Mouse (Mus musculus) midbrain, embryonic 11.5 days (tissue): ENCODE data around the gene Kel. TPM values are rescaled to one million over a fixed set of nuclear protein-coding genes. Genes with fewer than 3 reads are reported as not detected.
A peak's percentile ranks its signal among the peaks of the same experiment; 100 is the strongest.

Source experiments
- ATAC-seq: fragments of 200-750 bp; cut with Nextera tagmentation; 2 replicates; pipeline ENCODE4 v1.8.0; 2017; ENCODE audit warnings: moderate TSS enrichment, moderate library complexity; ENCODE audit not compliant: low FRiP score
- DNase-seq: peaks from one replicate; pipeline ENCODE4 v3.0.0; 2015; ENCODE audit warnings: low spot score; ENCODE audit errors: missing footprints
- H3K27ac ChIP-seq: fragments of 300-500 bp; sonication (generic); 2 replicates; pipeline ENCODE4 v1.5.1; 2014; ENCODE audit warnings: low read depth, low read length
- H3K27me3 ChIP-seq: fragments of 300-500 bp; sonication (generic); 2 replicates; pipeline ENCODE4 v1.6.1; 2014; ENCODE audit warnings: mild to moderate bottlenecking, low read length, moderate library complexity, mixed read lengths; ENCODE audit not compliant: control insufficient read depth, insufficient read depth
- H3K36me3 ChIP-seq: fragments of 300-500 bp; sonication (generic); 2 replicates; pipeline ENCODE4 v1.6.1; 2014; ENCODE audit warnings: mild to moderate bottlenecking, low read length, moderate library complexity, mixed read lengths; ENCODE audit not compliant: control insufficient read depth, insufficient read depth
- H3K4me1 ChIP-seq: fragments of 300-500 bp; sonication (generic); 2 replicates; pipeline ENCODE4 v1.6.1; 2014; ENCODE audit warnings: low read length; ENCODE audit not compliant: control insufficient read depth, insufficient read depth
- H3K4me2 ChIP-seq: fragments of 300-500 bp; sonication (generic); 2 replicates; pipeline ENCODE4 v1.6.1; 2014; ENCODE audit warnings: mild to moderate bottlenecking, moderate library complexity
- H3K4me3 ChIP-seq: fragments of 300-500 bp; sonication (generic); 2 replicates; pipeline ENCODE4 v1.5.1; 2014; ENCODE audit warnings: low read depth, low read length
- H3K9ac ChIP-seq: fragments of 300-500 bp; sonication (generic); 2 replicates; pipeline ENCODE4 v1.6.1; 2014; ENCODE audit warnings: low read length
- H3K9me3 ChIP-seq: fragments of 300-500 bp; sonication (generic); 2 replicates; pipeline ENCODE4 v1.6.1; 2016; ENCODE audit warnings: low read length; ENCODE audit not compliant: control insufficient read depth
- WGBS: fragments of 180-500 bp; shearing (Covaris S2); extraction: QIAGEN DNeasy Blood & Tissue Kit; methylation state at CpG from one replicate; pipeline ENCODE4 v1.1.7; 2014; 5-methylcytosine and 5-hydroxymethylcytosine counted together
- polyA plus RNA-seq: library from polyadenylated mRNA; unstranded; fragments of >200 nt; fragmentation: Nextera tagmentation; extraction: Ambion mirVana; gene quantifications from 2 replicates; pipeline ENCODE4 v1.2.1, GENCODE M21; 2014

The Kel gene
- polyA plus RNA-seq, 1 experiment from 2014 or later = 11.7 TPM

GRCm38 (mm10) chr6:41662320-41662719 is 41.8 kb downstream of the Kel start:
- H3K9ac ChIP-seq = no peak overlapping the region
- H3K4me2 ChIP-seq = no peak overlapping the region
- no peak overlapping the region for H3K4me3 ChIP-seq
- ATAC-seq (no peak), DNase-seq (no peak)
- H3K27me3 ChIP-seq = no peaks in the 10 kb centered on the region
- H3K36me3 ChIP-seq = no peaks in the 10 kb centered on the region
- no peak overlapping the region for H3K27ac ChIP-seq
- no peaks in the 10 kb centered on the region for H3K9me3 ChIP-seq
- 59% methylated on average over 2 of the region's 2 CpGs for WGBS
- no peaks in the 10 kb centered on the region for H3K4me1 ChIP-seq

- WGBS = 77% methylated on average over 1 of the region's 1 CpGs
These were observed 45.7 kb downstream of the Kel start for GRCm38 (mm10) chr6:41658487-41658886.

GRCm38 (mm10) chr6:41654648-41655047 is 49.5 kb downstream of the Kel start:
- Histone ChIP-seq H3K9ac (no peak overlapping the region), H3K4me3 (no peak overlapping the region), H3K36me3 (no peaks in the 10 kb centered on the region), H3K4me2 (no peak overlapping the region), H3K27me3 (no peaks in the 10 kb centered on the region), H3K4me1 (no peaks in the 10 kb centered on the region), H3K9me3 (no peaks in the 10 kb centered on the region), H3K27ac (no peak overlapping the region)
- ATAC-seq (no peak), DNase-seq (no peak)
- WGBS = 84% methylated on average over 8 of the region's 8 CpGs

More at GRCm38 (mm10) chr6:41658487-41658886, 45.7 kb downstream of the Kel start:
- Histone ChIP-seq H3K9me3 (no peaks in the 10 kb centered on the region), H3K27me3 (no peaks in the 10 kb centered on the region), H3K4me3 (no peak overlapping the region), H3K4me2 (no peak overlapping the region), H3K4me1 (no peaks in the 10 kb centered on the region), H3K27ac (no peak overlapping the region), H3K9ac (no peak overlapping the region), H3K36me3 (no peaks in the 10 kb centered on the region)
- ATAC-seq (no peak), DNase-seq (no peak)

GRCm38 (mm10) chr6:41653173-41653572 is 51.0 kb downstream of the Kel start:
- Histone ChIP-seq H3K9ac (no peak overlapping the region), H3K27me3 (no peaks in the 10 kb centered on the region), H3K36me3 (no peaks in the 10 kb centered on the region), H3K4me3 (no peak overlapping the region), H3K27ac (no peak overlapping the region), H3K9me3 (no peaks in the 10 kb centered on the region), H3K4me2 (no peak overlapping the region), H3K4me1 (no peaks in the 10 kb centered on the region)
- DNase-seq (no peak), ATAC-seq (no peak)
- 95% methylated on average over 5 of the region's 5 CpGs for WGBS

DNA sequence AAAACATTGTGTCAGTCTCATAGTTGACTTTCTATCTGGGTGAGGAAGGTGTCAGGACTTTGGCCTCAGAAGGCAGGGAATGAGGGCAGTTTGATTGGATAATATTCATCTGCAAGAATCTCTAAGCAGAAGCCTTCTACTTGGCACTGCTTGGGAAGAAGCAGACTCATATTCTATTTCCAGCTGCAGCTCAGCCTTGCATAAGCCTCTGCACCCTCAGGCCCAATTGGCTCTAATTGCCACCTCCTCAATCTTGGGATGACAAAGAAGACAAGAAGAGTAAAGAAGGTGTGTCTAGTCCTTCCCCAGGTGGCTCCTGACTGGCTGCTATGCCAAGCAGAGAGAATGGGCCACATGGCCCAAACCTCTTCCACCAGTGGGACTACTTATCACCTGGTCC is 57.5 kb downstream of the Kel start:
- H3K27me3 ChIP-seq = no peaks in the 10 kb centered on the region
- no peaks in the 10 kb centered on the region for H3K4me1 ChIP-seq
- H3K4me2 ChIP-seq = no peak overlapping the region
- H3K4me3 ChIP-seq = no peak overlapping the region
- H3K9ac ChIP-seq = no peak overlapping the region
- H3K27ac ChIP-seq = no peak overlapping the region
- ATAC-seq = no peak
- DNase-seq = no peak
- H3K9me3 ChIP-seq = no peaks in the 10 kb centered on the region
- H3K36me3 ChIP-seq = no peaks in the 10 kb centered on the region

GRCm38 (mm10) chr6:41646220-41646619 is 57.9 kb downstream of the Kel start:
- Histone ChIP-seq H3K9me3 (no peaks in the 10 kb centered on the region), H3K9ac (no peak overlapping the region), H3K27ac (no peak overlapping the region), H3K4me3 (no peak overlapping the region), H3K36me3 (no peaks in the 10 kb centered on the region), H3K4me2 (no peak overlapping the region), H3K27me3 (no peaks in the 10 kb centered on the region), H3K4me1 (no peaks in the 10 kb centered on the region)
- no peak for ATAC-seq
- 81% methylated on average over 3 of the region's 3 CpGs for WGBS
- peak; percentile 47 for DNase-seq

DNA sequence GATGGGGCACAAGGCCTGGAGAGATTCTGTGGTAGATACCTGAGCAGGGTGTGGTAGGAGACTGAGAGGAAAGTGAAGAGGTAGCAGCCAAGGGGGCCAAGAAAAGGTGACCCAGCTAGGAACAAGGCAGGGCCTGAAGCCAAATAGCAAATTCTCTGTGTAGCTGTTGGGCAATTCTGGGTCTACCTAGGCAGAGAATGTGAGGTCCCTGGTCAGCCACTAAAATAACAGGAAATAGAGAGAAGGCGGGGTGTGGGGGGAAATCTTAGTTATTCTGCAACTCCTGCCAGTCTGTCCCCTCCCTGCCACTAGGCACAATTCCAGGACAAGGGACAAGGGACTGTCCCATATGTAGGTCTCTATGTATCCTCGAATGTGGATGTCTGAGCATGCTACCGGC is 60.9 kb downstream of the Kel start:
- Histone ChIP-seq H3K4me3 (no peak overlapping the region), H3K9me3 (no peaks in the 10 kb centered on the region), H3K36me3 (no peaks in the 10 kb centered on the region), H3K27ac (no peak overlapping the region), H3K4me1 (no peaks in the 10 kb centered on the region), H3K9ac (no peak overlapping the region), H3K27me3 (no peaks in the 10 kb centered on the region), H3K4me2 (no peak overlapping the region)
- ATAC-seq = no peak
- 91% methylated on average over 3 of the region's 3 CpGs for WGBS
- DNase-seq = peak; percentile 28

- ATAC-seq = no peak
- H3K36me3 ChIP-seq = no peaks in the 10 kb centered on the region
- DNase-seq = peak; percentile 60
- no peaks in the 10 kb centered on the region for H3K4me1 ChIP-seq
- no peaks in the 10 kb centered on the region for H3K27me3 ChIP-seq
- H3K4me2 ChIP-seq = no peak overlapping the region
- H3K4me3 ChIP-seq = no peak overlapping the region
- no peak overlapping the region for H3K27ac ChIP-seq
- WGBS = 88% methylated on average over 4 of the region's 4 CpGs
- no peaks in the 10 kb centered on the region for H3K9me3 ChIP-seq
- H3K9ac ChIP-seq = no peak overlapping the region
These were observed 61.4 kb downstream of the Kel start for GRCm38 (mm10) chr6:41642765-41643164.

DNA sequence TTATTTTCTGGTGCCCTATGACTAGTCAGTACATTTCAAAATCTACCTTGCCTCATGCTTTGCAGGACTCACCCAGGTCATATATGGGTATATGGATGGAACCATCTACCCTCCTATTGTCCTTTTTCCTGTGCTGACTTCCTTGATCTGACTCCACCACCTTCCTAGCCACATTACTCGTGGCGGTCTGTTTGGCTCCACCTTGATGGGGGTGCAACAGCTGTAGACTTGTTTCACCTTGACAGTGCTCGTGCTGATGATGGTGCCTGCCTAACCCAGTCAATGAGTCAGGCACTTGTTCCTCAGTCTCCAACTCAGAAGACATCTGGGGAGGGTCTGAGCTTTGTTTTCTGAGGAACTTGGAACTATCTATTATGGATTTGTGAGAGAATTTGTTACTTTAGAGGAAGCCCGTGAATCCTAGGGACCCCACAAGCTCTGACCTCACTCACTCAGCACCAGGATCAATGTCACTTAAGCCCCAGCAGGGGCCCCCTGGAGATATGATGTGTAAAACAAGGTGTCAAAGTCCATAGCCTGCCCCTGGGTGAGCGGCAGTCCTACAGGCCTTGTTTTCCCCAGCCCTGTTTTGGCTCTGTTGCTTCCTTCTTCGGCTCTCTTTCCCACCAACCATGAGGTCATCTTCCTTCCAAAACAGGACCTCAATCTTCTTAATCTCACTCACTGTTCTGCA is 62.8 kb downstream of the Kel start:
- Histone ChIP-seq H3K36me3 (no peaks in the 10 kb centered on the region), H3K9me3 (no peaks in the 10 kb centered on the region), H3K27ac (no peak overlapping the region), H3K27me3 (no peaks in the 10 kb centered on the region), H3K4me3 (no peak overlapping the region), H3K9ac (no peak overlapping the region), H3K4me2 (no peak overlapping the region), H3K4me1 (no peaks in the 10 kb centered on the region)
- ATAC-seq (no peak), DNase-seq (peak; percentile 54)
- WGBS = 79% methylated on average over 6 of the region's 6 CpGs
